8 mouse cellular contexts compared by ENCODE assay signal in the genomic region with DNA sequence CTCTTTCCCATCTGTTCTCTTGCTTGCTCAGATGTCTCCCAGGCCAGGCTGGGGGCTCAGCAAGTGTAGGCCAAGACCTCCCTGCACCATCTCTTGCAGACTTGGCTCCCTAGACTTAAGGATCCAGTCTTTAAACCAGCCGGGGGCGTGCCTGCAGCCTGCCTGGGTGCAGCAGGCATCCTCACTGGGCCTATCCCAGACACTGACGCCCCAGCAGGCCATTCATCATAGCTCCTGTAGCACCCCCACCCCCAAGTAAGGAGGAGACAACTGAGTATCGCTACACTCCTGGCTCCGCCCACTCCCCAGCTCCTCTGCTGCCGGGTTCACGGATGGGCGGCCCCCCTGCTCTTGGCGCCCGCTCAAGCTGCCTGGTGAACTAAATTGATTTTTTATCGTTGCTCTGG.
DNase-seq lines count a peak whose midpoint lies in the region; ATAC-seq and TF ChIP-seq lines count a peak whose summit lies in the region.

No protein-coding gene starts in this region.

- H3K9me3 ChIP-seq in lung, postnatal 0 days (ENCODE audit: low read length), result no peaks in the 10 kb centered on the region

- no peaks in the 10 kb centered on the region for H3K27me3 ChIP-seq in lung, postnatal 0 days (replicated peaks; ENCODE audit: insufficient read depth, low read length)

- no peak overlapping the region for H3K27ac ChIP-seq in lung, postnatal 0 days (ENCODE audit: low read length)

- peak; percentile 56; the same call in 1 of the 2 replicates for ATAC-seq in frontal cortex, adult (ENCODE audit: low TSS enrichment)
- ATAC-seq in lung, postnatal 0 days, result peak; percentile 79

- WGBS in lung, postnatal 0 days, result 4% methylated on average over 11 of the region's 11 CpGs

- no peak for TF ChIP-seq EP300 in lung, postnatal 0 days (IDR thresholded peaks at IDR 0.05)

- peak overlapping the region; percentile 38 for H3K4me2 ChIP-seq in lung, postnatal 0 days (replicated peaks; ENCODE audit: low read depth, low read length)

- H3K4me3 ChIP-seq in lung, postnatal 0 days (ENCODE audit: low read depth, low read length), result no peak overlapping the region

- no peak overlapping the region for H3K9ac ChIP-seq in lung, postnatal 0 days (replicated peaks; ENCODE audit: low read depth)

- H3K4me1 ChIP-seq in lung, postnatal 0 days (ENCODE audit: insufficient read depth, low read depth, low read length), result peaks cover 7% of the 10 kb centered on the region; the same call in 1 of the 2 replicates

- DNase-seq in ES-CJ7 (ENCODE audit: low read depth, low spot score) (peak; percentile 81), MN1 (ENCODE audit: low spot score) (no peak)
- DNase-seq in cerebellum, adult 9-10 months, result peak; percentile 5
- peak; percentile 70 for DNase-seq in heart, postnatal 4 days
- DNase-seq in layer of hippocampus, adult 18-20 months (ENCODE audit: low spot score in 2 of 2), result peak; percentile 56 to 63
- peak; percentile 86 for DNase-seq in lung, postnatal 0 days (ENCODE audit: low spot score)
- peak; percentile 30 for DNase-seq in right cerebral cortex, adult 18-20 months

- H3K36me3 ChIP-seq in lung, postnatal 0 days (ENCODE audit: insufficient read depth, low read length), result no peaks in the 10 kb centered on the region

- TF ChIP-seq CTCF in lung, postnatal 0 days (IDR thresholded peaks at IDR 0.05), result no peak
